Mouse (Mus musculus): ENCODE measurements at regions not wholly inside any gene's neighbourhood (a gene's known extent, or its start where the extent isn't known, plus 50 kb on each side); places are given as distances from the start of the nearest gene placed in this dataset.

- TF ChIP-seq CTCF (IDR thresholded peaks at IDR 0.05; ENCODE audit: control insufficient read depth, insufficient read depth, low read length) (no peak), POLR2A (IDR thresholded peaks at IDR 0.05; ENCODE audit: borderline replicate concordance, control insufficient read depth, low read depth, low read length) (no peak)
Observed at GRCm38 (mm10) chr1:194117631-194118360, 500.2 kb upstream of the Plxna2 start.
